Mouse (Mus musculus) heart, postnatal 0 days (tissue): Measurements from ENCODE around the gene Pigg. TPM values are rescaled to one million over a fixed set of nuclear protein-coding genes. Genes with fewer than 3 reads are reported as not detected.

Experiments
- ATAC-seq: fragments of 200-750 bp; cut with Nextera tagmentation; 2 replicates; pipeline ENCODE4 v1.8.0; 2017; ENCODE audit warnings: low read depth, moderate number of reproducible peaks, moderate library complexity; ENCODE audit not compliant: insufficient read depth
- DNase-seq: peaks from one replicate; pipeline ENCODE4 v3.0.0-alpha.2; 2016; ENCODE audit warnings: low spot score
- H3K27ac ChIP-seq: fragments of 300-500 bp; sonication (generic); 2 replicates; pipeline ENCODE4 v1.5.1; 2014; ENCODE audit warnings: low read depth, mild to moderate bottlenecking
- H3K27me3 ChIP-seq: fragments of 300-500 bp; sonication (generic); 2 replicates; pipeline ENCODE4 v1.6.1; 2014; ENCODE audit warnings: low read length, mixed read lengths; ENCODE audit not compliant: control insufficient read depth, insufficient read depth
- H3K36me3 ChIP-seq: fragments of 300-500 bp; sonication (generic); replicated peaks from 2 replicates; pipeline ENCODE4 v1.6.1; 2014; ENCODE audit warnings: low read length, mixed read lengths; ENCODE audit not compliant: control insufficient read depth, insufficient read depth
- H3K4me1 ChIP-seq: fragments of 300-500 bp; sonication (generic); 2 replicates; pipeline ENCODE4 v1.6.1; 2014; ENCODE audit warnings: antibody characterized with exemption; ENCODE audit not compliant: control insufficient read depth, insufficient read depth
- H3K4me2 ChIP-seq: fragments of 300-500 bp; sonication (generic); 2 replicates; pipeline ENCODE4 v1.6.1; 2014; ENCODE audit warnings: low read depth, mild to moderate bottlenecking, low read length, moderate library complexity
- H3K4me3 ChIP-seq: fragments of 300-500 bp; sonication (generic); 2 replicates; pipeline ENCODE4 v1.5.1; 2014; ENCODE audit warnings: low read depth, low read length
- H3K9ac ChIP-seq: fragments of 300-500 bp; sonication (generic); replicated peaks from 2 replicates; pipeline ENCODE4 v1.6.1; 2014; ENCODE audit warnings: low read depth, low read length, mixed read lengths
- H3K9me3 ChIP-seq: fragments of 300-500 bp; sonication (generic); replicated peaks from 2 replicates; pipeline ENCODE4 v1.6.1; 2016; ENCODE audit warnings: low read length; ENCODE audit not compliant: control insufficient read depth
- CTCF ChIP-seq: IDR thresholded peaks from 2 replicates; pipeline ENCODE4 v1.5.1; 2016; ENCODE audit warnings: antibody characterized with exemption, control low read depth, low read depth
- EP300 ChIP-seq: IDR thresholded peaks from 2 replicates; pipeline ENCODE4 v1.6.1; 2016; ENCODE audit warnings: antibody characterized with exemption, low read depth
- WGBS: fragments of 180-500 bp; shearing (Covaris S2); extraction: QIAGEN DNeasy Blood & Tissue Kit; methylation state at CpG from one replicate; pipeline ENCODE4 v1.1.7; 2014; 5-methylcytosine and 5-hydroxymethylcytosine counted together
- polyA plus RNA-seq: library from polyadenylated mRNA; unstranded; fragments of >200 nt; fragmentation: Nextera tagmentation; extraction: Ambion mirVana; gene quantifications from 2 replicates; pipeline ENCODE4 v1.2.1, GENCODE M21; 2015
- total RNA-seq: library from RNA; depleted of rRNA; stranded (reverse); fragments of >200 nt; gene quantifications from 2 replicates; pipeline ENCODE4 v1.2.3, GENCODE M21; 2014; ENCODE audit warnings: low replicate concordance

The Pigg gene
- total and polyA plus RNA-seq, 2 experiments from 2014 or later, result 4.6 to 6.5 TPM

DNA sequence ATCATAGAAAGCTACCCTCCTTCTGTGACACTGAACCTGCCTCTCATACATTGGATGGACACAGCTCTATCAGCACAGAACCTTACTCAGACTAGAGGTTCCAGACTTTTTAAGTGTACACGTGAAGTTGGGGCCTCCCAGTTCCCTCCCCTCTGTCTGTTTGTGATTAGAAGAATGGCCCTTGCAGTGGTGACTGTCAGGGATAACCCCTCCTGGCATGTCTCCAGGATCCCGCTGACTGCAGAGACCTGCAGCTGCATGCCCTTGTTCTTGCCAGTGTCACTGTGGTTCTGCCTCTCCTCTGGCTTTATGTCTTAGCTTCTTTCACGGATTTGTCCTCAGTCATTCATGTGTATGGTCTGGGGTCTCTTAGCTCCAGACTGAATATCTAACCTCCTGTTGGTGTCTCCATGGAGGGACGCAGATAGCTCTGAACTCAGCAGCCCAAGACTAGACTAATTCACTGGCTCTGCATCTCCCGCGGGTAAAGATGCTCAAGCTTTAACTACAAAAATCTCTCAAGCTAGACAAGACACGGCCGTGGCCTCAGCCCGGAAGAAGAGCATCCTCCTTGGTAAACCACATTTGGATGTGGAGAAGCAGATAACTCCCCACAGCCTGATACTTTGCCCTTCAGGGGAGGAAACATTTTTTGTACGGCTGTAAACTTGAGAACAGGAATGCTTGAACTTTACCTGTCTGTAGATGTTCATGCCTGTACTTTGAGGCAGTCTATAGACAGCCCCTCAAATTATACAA lies 33.1 kb downstream of the Pigg start:
- Histone ChIP-seq H3K27ac (no peak overlapping the region), H3K27me3 (no peaks in the 10 kb centered on the region), H3K4me1 (peaks cover 3% of the 10 kb centered on the region; the same call in 1 of the 2 replicates), H3K4me3 (no peak overlapping the region), H3K4me2 (no peak overlapping the region), H3K36me3 (peaks cover 30% of the 10 kb centered on the region; the same call in 1 of the 2 replicates), H3K9ac (no peak overlapping the region), H3K9me3 (no peaks in the 10 kb centered on the region)
- TF ChIP-seq EP300 (no peak), CTCF (no peak)
- ATAC-seq, result no peak
- 77% methylated on average over 10 of the region's 10 CpGs for WGBS
- no peak for DNase-seq

DNA sequence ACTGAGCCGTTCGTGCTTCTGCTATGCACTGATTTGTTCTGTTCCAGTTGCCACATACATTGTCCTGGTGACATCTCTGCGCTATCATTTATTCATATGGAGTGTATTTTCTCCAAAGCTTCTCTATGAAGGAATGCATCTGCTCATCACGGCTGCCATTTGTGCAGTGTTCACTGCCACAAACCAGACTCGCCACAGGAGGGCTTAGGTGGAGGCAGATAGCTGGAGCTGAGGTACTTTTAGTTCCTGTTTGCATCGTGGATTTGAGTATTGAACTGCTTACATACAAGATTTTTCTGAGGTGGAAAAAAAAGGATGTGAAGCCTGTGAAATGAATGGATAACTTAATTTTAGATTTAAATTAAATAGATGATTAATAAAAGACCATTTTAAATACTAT lies 35.4 kb downstream of the Pigg start:
- WGBS, result 73% methylated on average over 6 of the region's 6 CpGs
- no peak overlapping the region for H3K27ac ChIP-seq
- H3K4me1 ChIP-seq, result no peaks in the 10 kb centered on the region
- peaks cover 30% of the 10 kb centered on the region; the same call in 1 of the 2 replicates for H3K36me3 ChIP-seq
- H3K9ac ChIP-seq, result no peak overlapping the region
- no peak overlapping the region for H3K4me3 ChIP-seq
- DNase-seq (no peak), ATAC-seq (no peak)
- H3K4me2 ChIP-seq, result no peak overlapping the region
- no peaks in the 10 kb centered on the region for H3K27me3 ChIP-seq
- TF ChIP-seq CTCF (no peak), EP300 (no peak)
- no peaks in the 10 kb centered on the region for H3K9me3 ChIP-seq

DNA sequence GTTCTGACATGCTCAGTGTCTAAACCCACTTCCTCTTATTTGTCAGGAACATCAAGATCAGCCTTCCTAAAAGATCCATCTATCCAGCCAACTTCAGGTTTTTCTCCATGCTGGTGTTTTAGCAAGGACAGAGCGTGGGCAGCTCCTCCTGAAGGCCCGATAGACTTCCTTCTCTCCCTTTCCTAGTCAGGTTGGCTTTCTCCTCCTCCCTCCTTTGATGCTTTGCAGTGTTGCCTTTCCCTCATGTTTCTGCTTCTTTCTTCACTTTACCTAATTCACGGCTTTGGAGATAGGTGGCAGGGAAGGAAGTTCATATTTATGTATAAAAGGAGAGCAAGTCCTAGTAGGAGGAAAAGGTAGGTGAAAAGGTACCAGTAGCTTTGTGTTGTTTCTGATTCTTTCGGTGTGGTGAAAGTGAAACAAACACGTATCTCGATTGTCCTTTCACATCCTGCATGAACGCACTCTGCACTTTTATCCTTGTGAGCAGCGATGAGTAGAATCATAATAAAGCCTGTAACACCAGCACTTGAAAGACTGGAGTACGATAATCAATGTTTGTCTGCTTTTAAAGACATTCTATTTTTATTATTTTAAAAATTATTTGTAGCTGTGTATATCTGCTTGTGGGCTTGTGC lies 37.2 kb downstream of the Pigg start:
- H3K36me3 ChIP-seq, result peaks cover 22% of the 10 kb centered on the region; the same call in 1 of the 2 replicates
- WGBS, result 92% methylated on average over 9 of the region's 9 CpGs
- no peaks in the 10 kb centered on the region for H3K9me3 ChIP-seq
- no peaks in the 10 kb centered on the region for H3K27me3 ChIP-seq
- H3K27ac ChIP-seq, result no peak overlapping the region
- no peak overlapping the region for H3K4me2 ChIP-seq
- TF ChIP-seq EP300 (no peak), CTCF (no peak)
- H3K9ac ChIP-seq, result no peak overlapping the region
- ATAC-seq (no peak), DNase-seq (no peak)
- no peaks in the 10 kb centered on the region for H3K4me1 ChIP-seq
- H3K4me3 ChIP-seq, result no peak overlapping the region

DNA sequence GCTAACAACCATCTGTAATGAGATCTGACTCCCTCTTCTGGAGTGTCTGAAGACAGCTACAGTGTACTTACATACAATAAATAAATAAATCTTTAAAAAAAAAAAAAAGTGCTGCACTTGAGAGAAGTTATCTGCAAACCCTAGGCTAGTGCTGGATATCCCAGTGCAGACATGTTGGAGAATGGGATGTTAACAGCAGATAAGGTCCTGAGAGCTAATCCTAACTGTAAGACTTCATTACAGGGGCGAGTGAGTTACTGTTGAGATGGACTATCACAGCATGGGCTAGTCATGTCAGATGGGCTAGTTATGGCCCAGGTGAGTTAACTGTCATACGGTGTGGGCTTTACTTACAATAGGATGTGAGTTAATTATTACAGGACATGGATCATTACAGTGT lies 41.6 kb downstream of the Pigg start:
- no peak for TF ChIP-seq EP300
- no peak for TF ChIP-seq CTCF
- ATAC-seq (no peak), DNase-seq (no peak)
- WGBS, result 82% methylated on average over 2 of the region's 2 CpGs
- Histone ChIP-seq H3K4me3 (no peak overlapping the region), H3K4me1 (no peaks in the 10 kb centered on the region), H3K27ac (no peak overlapping the region), H3K4me2 (no peak overlapping the region), H3K9ac (no peak overlapping the region), H3K9me3 (no peaks in the 10 kb centered on the region), H3K36me3 (peaks cover 10% of the 10 kb centered on the region; the same call in 1 of the 2 replicates), H3K27me3 (no peaks in the 10 kb centered on the region)

DNA sequence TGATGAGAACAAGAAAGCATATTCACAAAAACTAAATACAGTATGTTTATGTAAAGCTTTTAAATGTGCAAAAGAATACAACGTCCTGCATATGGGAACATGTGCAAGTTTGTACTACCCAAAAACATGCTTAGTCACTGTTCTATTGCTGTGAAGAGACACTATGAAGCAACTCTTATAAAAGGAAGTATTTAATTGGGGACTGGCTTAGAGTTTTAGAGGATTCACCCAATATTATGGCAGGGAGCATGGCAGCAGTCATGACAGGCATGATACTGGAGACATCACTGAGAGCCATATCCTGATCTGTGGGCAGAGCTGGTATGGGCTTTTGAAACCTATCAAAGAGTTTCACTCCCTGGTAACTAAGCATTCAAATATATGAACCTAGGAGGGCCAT lies 45.5 kb downstream of the Pigg start:
- ATAC-seq, result no peak
- H3K4me1 ChIP-seq, result no peaks in the 10 kb centered on the region
- peaks cover 4% of the 10 kb centered on the region for H3K27me3 ChIP-seq
- no peak overlapping the region for H3K4me2 ChIP-seq
- no peak for TF ChIP-seq CTCF
- no peak for TF ChIP-seq EP300
- H3K27ac ChIP-seq, result no peak overlapping the region
- no peak overlapping the region for H3K9ac ChIP-seq
- WGBS, result 89% methylated on average over 1 of the region's 1 CpGs
- no peak overlapping the region for H3K4me3 ChIP-seq
- no peaks in the 10 kb centered on the region for H3K9me3 ChIP-seq
- H3K36me3 ChIP-seq, result no peaks in the 10 kb centered on the region
- no peak for DNase-seq
